Mouse (Mus musculus): Measurements from ENCODE around the gene Ccdc124. TPM values are rescaled to one million over a fixed set of nuclear protein-coding genes. Genes with fewer than 3 reads are reported as not detected.

The Ccdc124 gene
- polyA plus RNA-seq, 1 experiment: not detected

DNA sequence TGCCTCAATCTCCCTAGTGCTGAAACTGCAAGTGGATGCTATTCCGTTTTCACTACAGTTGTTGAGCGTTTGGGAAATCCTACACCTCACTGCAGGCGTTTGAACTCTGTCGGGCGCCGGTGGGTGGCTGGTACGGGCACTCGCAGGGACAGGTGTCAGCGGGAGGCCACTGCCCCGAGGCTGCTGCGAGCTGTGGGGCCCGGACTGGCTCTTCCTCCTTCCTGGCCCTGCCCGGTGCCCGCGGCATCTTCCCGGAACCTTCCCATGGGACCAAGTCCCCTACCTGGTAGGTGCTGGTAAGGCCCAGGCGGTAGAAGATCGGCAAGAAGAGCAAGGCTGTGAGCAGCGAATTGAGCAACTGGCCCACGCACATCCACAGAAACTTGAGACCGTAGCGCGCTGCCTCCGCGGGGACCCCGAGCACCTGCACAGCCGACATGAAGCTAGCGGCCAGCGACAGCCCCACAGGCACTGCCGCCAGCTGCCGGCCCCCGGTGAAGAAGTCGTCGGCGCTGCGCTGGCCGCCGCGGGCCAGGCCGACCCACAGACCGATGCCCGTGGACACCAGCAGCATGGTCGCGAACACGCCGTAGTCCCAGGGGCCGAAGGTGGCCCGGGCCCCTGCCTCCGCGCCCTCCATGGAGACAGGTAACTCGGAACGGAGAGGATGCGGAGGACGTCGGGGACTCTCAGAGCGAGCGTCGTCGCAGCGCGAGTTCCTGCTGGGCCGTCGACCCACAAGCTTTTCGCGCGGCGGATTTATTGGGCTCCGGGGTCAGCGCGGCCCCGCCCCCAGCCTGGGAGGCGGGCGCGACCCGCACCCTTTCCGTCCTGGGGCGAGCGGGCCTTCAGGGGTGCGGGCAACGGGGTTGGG lies 18.5 kb upstream of the Ccdc124 start, which contains the start of gene Slc5a5:
Slc5a5 (minus strand) TSS at position 736 of the 874 bp plus-strand sequence.
- H3K4me1 ChIP-seq (ENCODE audit: control insufficient read depth, insufficient read depth, low read length): peaks cover 12% of the 10 kb centered on the region
- no peak within 1 kb of the TSS for H3K27ac ChIP-seq (ENCODE audit: insufficient read depth, low read depth, low read length)
- H3K4me3 ChIP-seq (ENCODE audit: insufficient read depth, low read depth, low read length): no peak within 1 kb of the TSS; the same call in 1 of the 2 replicates
- TF ChIP-seq POLR2A (IDR thresholded peaks at IDR 0.05; ENCODE audit: insufficient read depth, low read depth, low read length): no peak
- TF ChIP-seq CTCF (IDR thresholded peaks at IDR 0.05; ENCODE audit: insufficient read depth, low read depth, low read length): no peak
- 35% methylated on average over 80 of the region's 80 CpGs for WGBS

GRCm38 (mm10) chr8:70891356-70891755 lies 17.6 kb upstream of the Ccdc124 start:
- no peak for TF ChIP-seq CTCF (IDR thresholded peaks at IDR 0.05; ENCODE audit: insufficient read depth, low read depth, low read length)
- no peak for TF ChIP-seq POLR2A (IDR thresholded peaks at IDR 0.05; ENCODE audit: insufficient read depth, low read depth, low read length)
- WGBS: 47% methylated on average over 21 of the region's 21 CpGs
- Histone ChIP-seq H3K4me1 (ENCODE audit: control insufficient read depth, insufficient read depth, low read length) (peaks cover 10% of the 10 kb centered on the region), H3K4me3 (ENCODE audit: insufficient read depth, low read depth, low read length) (no peak overlapping the region), H3K27ac (ENCODE audit: insufficient read depth, low read depth, low read length) (no peak overlapping the region)

DNA sequence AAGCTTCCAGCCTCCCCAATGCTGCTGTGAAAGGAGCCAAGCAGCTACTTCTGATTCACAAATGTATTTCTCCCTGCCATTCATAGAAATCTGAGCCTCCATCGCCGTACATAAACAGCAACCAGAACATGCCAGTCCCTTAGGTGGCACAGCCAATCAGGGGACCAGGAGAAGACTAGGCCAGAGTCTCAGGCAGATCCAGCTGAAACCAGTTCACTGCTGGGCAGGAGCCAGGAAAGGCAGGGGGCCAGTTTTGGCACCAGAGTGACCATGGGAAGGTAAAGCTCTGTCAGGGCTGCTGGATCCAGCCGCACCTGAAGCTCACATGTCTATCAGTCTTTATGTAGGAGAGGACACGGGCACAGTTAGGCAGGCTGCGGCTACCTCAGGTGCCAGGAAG lies 16.9 kb upstream of the Ccdc124 start:
- H3K27ac ChIP-seq (ENCODE audit: insufficient read depth, low read depth, low read length): no peak overlapping the region
- H3K4me1 ChIP-seq (ENCODE audit: control insufficient read depth, insufficient read depth, low read length): peaks cover 3% of the 10 kb centered on the region; the same call in 1 of the 2 replicates
- WGBS: 93% methylated on average over 5 of the region's 5 CpGs
- no peak overlapping the region for H3K4me3 ChIP-seq (ENCODE audit: insufficient read depth, low read depth, low read length)
- TF ChIP-seq POLR2A (IDR thresholded peaks at IDR 0.05; ENCODE audit: insufficient read depth, low read depth, low read length): no peak
- TF ChIP-seq CTCF (IDR thresholded peaks at IDR 0.05; ENCODE audit: insufficient read depth, low read depth, low read length): no peak

DNA sequence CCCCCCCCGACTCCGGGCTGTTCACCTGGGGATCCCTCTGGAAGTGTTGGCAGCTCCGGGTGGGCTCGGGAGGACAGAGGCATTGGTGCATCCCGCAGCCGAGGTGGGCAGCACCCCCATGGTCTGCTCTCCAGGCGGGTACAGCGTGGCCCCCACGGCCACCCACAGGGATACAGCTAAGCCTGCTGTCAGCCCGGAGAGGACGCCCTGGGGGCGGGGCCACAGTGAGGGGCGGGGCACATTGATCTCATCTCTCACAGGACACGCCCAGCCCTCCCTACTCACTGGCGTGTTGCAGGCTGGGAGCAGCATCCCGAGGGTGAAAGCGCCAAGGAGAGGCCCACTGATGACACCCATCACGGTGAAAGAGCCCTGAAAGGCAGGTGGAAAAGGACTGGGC lies 13.9 kb upstream of the Ccdc124 start:
- WGBS: 12% methylated on average over 18 of the region's 18 CpGs
- Histone ChIP-seq H3K4me1 (ENCODE audit: control insufficient read depth, insufficient read depth, low read length) (no peaks in the 10 kb centered on the region), H3K27ac (ENCODE audit: insufficient read depth, low read depth, low read length) (no peak overlapping the region), H3K4me3 (ENCODE audit: insufficient read depth, low read depth, low read length) (no peak overlapping the region)
- TF ChIP-seq CTCF (IDR thresholded peaks at IDR 0.05; ENCODE audit: insufficient read depth, low read depth, low read length) (no peak), POLR2A (IDR thresholded peaks at IDR 0.05; ENCODE audit: insufficient read depth, low read depth, low read length) (no peak)

- WGBS: 39% methylated on average over 12 of the region's 12 CpGs
- no peaks in the 10 kb centered on the region for H3K4me1 ChIP-seq (ENCODE audit: control insufficient read depth, insufficient read depth, low read length)
- no peak overlapping the region for H3K4me3 ChIP-seq (ENCODE audit: insufficient read depth, low read depth, low read length)
- no peak overlapping the region for H3K27ac ChIP-seq (ENCODE audit: insufficient read depth, low read depth, low read length)
- TF ChIP-seq POLR2A (IDR thresholded peaks at IDR 0.05; ENCODE audit: insufficient read depth, low read depth, low read length) (no peak), CTCF (IDR thresholded peaks at IDR 0.05; ENCODE audit: insufficient read depth, low read depth, low read length) (no peak)
These were observed 11.9 kb upstream of the Ccdc124 start for GRCm38 (mm10) chr8:70885612-70886011.

- H3K4me3 ChIP-seq (ENCODE audit: insufficient read depth, low read depth, low read length): no peak overlapping the region
- H3K27ac ChIP-seq (ENCODE audit: insufficient read depth, low read depth, low read length): no peak overlapping the region
- TF ChIP-seq CTCF (IDR thresholded peaks at IDR 0.05; ENCODE audit: insufficient read depth, low read depth, low read length) (no peak), POLR2A (IDR thresholded peaks at IDR 0.05; ENCODE audit: insufficient read depth, low read depth, low read length) (no peak)
- H3K4me1 ChIP-seq (ENCODE audit: control insufficient read depth, insufficient read depth, low read length): peaks cover 6% of the 10 kb centered on the region
- 83% methylated on average over 10 of the region's 10 CpGs for WGBS
These were observed 10.9 kb upstream of the Ccdc124 start for GRCm38 (mm10) chr8:70884683-70885082.

DNA sequence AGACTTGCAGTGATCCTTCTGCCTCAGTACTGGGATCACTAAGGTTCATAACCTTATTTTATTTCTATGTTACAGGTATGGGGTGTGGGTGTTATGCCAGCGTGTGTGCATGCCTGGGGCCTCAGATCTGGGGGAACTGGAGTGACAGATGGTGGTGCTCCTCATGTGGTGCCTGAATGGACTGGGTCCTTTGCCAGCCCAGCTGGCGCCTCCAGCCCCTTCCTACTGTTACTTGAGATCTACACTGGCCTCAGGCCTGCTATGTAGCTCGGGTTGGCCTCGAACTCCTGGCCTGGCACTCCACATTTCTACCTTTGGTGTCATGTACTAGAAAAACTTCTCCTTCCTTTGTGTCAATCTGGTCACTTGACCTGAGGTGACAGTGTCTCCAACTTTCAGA lies 10.5 kb upstream of the Ccdc124 start:
- Histone ChIP-seq H3K4me1 (ENCODE audit: control insufficient read depth, insufficient read depth, low read length) (peaks cover 6% of the 10 kb centered on the region), H3K4me3 (ENCODE audit: insufficient read depth, low read depth, low read length) (no peak overlapping the region), H3K27ac (ENCODE audit: insufficient read depth, low read depth, low read length) (no peak overlapping the region)
- no peak for TF ChIP-seq POLR2A (IDR thresholded peaks at IDR 0.05; ENCODE audit: insufficient read depth, low read depth, low read length)
- TF ChIP-seq CTCF (IDR thresholded peaks at IDR 0.05; ENCODE audit: insufficient read depth, low read depth, low read length): no peak
- 85% methylated on average over 4 of the region's 4 CpGs for WGBS

- Histone ChIP-seq H3K4me3 (ENCODE audit: insufficient read depth, low read depth, low read length) (no peak overlapping the region), H3K4me1 (ENCODE audit: control insufficient read depth, insufficient read depth, low read length) (peaks cover 6% of the 10 kb centered on the region), H3K27ac (ENCODE audit: insufficient read depth, low read depth, low read length) (no peak overlapping the region)
- no peak for TF ChIP-seq POLR2A (IDR thresholded peaks at IDR 0.05; ENCODE audit: insufficient read depth, low read depth, low read length)
- no peak for TF ChIP-seq CTCF (IDR thresholded peaks at IDR 0.05; ENCODE audit: insufficient read depth, low read depth, low read length)
- WGBS: 61% methylated on average over 11 of the region's 11 CpGs
These were observed 6.8 kb upstream of the Ccdc124 start for GRCm38 (mm10) chr8:70880546-70880945.

- H3K4me1 ChIP-seq (ENCODE audit: control insufficient read depth, insufficient read depth, low read length): peaks cover 6% of the 10 kb centered on the region
- no peak for TF ChIP-seq CTCF (IDR thresholded peaks at IDR 0.05; ENCODE audit: insufficient read depth, low read depth, low read length)
- TF ChIP-seq POLR2A (IDR thresholded peaks at IDR 0.05; ENCODE audit: insufficient read depth, low read depth, low read length): no peak
- WGBS: 18% methylated on average over 4 of the region's 4 CpGs
- H3K4me3 ChIP-seq (ENCODE audit: insufficient read depth, low read depth, low read length): no peak overlapping the region
- no peak overlapping the region for H3K27ac ChIP-seq (ENCODE audit: insufficient read depth, low read depth, low read length)
These were observed 6.4 kb upstream of the Ccdc124 start for GRCm38 (mm10) chr8:70880126-70880525.
